Mouse (Mus musculus) cerebellum, postnatal 4 days (tissue): ENCODE data around the gene Trim43c.
"Not testable (repeated sequence)": the region's sequence is repeated elsewhere in the genome, so short reads cannot be mapped to it uniquely, and the experiment has no call there.

Experiments used
- DNase-seq, 2 experiments: peaks; one replicate each; pipeline ENCODE4 v3.0.0; 2022; ENCODE audit warnings: low spot score in 2 of 2, mixed read lengths in 1 of 2

Gene Trim43c

DNA sequence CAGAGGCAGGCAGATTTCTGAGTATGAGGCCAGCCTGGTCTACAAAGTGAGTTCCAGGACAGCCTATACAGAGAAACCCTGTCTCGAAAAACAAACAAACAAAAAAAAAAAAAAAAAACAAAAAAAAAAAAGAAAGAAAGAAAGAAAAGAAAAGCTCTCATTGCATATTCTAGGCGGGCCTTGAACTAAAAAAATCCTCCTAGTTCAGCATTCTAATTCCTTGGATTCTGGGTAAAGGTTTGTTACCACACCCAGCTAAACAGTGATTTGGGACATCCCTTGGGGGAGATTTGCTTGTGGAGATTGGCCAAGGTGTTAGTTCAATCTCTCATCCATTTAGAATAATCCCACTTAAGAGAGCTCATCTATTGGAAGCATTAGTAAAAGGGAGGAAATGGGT lies at the start of gene Trim43c:
Gene Trim43c, plus strand, starts transcription at position 301 of the 400 bp plus-strand sequence.
- DNase-seq, result not testable (repeated sequence)

DNA sequence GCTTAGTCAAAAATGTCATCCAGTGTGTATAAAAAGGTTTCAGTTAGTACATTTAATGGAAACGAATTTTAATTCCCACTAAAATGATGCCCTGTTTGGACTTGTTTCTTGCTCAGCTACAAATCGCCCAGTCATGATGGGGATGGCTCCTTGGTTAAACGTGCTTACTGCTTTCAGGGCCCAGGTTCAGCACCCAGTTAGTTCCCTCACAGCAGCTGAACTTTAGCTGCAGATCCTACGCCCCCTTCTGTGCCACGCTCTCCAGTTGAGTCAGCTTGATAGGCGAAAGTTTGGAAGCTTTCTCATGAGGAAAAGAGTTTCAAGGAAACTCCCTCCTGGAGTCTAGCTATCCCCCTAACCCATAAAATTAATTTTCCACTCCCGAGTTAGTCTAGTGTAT lies 14.1 kb downstream of the Trim43c start:
- not testable (repeated sequence) for DNase-seq

DNA sequence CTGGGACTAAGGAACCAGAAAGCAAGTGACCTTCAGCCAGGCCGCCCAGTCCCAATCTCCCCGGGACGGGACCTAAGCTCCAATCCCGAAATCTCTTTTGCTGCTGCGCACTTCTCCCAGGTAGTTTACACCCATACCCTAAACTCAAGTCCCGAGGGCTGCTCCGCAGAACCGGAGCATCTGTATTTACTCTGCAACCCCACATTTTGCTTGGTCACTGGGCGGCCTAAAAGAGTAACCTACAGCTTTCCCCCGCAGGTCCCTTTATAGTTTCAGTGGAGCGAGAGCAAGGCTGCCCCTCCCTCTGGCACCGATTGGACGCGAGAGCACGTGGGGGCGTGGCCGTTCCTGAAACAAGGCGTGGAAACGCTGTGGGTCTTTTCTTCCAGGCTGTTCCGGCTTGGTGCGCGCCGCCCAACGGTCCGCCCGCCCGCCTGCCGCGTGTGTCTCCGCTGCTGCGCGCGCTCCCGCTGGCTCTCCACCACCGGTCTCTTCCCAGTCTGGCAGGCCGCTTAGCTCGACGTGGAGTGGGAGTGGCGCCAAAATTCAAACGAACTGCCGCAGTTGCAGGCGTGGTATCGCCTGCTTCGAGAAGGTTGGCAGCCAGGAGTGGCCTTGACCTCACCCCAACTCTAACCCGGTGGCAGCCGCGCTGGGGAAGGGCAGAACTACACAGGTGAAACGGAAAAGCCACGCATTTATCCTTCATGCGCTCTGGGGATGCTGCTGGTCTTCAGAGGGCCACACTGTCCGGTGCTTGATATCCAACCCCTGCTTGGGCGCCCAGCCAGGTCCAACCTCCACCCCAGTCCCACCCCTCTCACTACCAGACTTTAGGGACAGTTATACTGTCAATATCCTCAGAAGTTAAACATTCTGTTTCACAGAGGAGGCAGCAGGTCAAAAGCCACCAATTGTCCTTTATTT lies 19.9 kb downstream of the Trim43c start:
- DNase-seq, result peak; percentile 55 to 82
